Mouse (Mus musculus): ENCODE results near the gene Gm17079.

- TF ChIP-seq CTCF (IDR thresholded peaks at IDR 0.05; ENCODE audit: low read depth) (no peak), EP300 (optimal IDR thresholded peaks at IDR 0.05) (no peak)
Measured at GRCm38 (mm10) chr14:51740347-51741170, 45.3 kb upstream of the Gm17079 start.

Data from stomach, postnatal 0 days (tissue).